Mouse (Mus musculus) mature B cell (primary cell): Measurements from ENCODE around the gene Mapk14.
"Not testable (repeated sequence)": the region's sequence is repeated elsewhere in the genome, so short reads cannot be mapped to it uniquely, and the experiment has no call there.

ENCODE experiments used
- in situ Hi-C: fragments of 300-500 bp; cut with MboI; formaldehyde crosslinking; loops from 2 replicates; pipeline ENCODE4 v1.14.3; 2019

Gene Mapk14

GRCm38 (mm10) chr17:28739244-28739643 lies 48.1 kb downstream of the Mapk14 start:
- in situ Hi-C loops: no loop called here

- in situ Hi-C loops: no loop called here
Measured at GRCm38 (mm10) chr17:28743145-28743866, 52.2 kb downstream of the Mapk14 start.

GRCm38 (mm10) chr17:28743916-28744315 lies 52.8 kb downstream of the Mapk14 start:
- in situ Hi-C loops: no loop called here

- in situ Hi-C loops: no loop called here
Measured at GRCm38 (mm10) chr17:28745773-28746172, 54.6 kb downstream of the Mapk14 start.

- in situ Hi-C loops: no loop called here
Measured at GRCm38 (mm10) chr17:28748001-28748400, 56.9 kb downstream of the Mapk14 start.

- in situ Hi-C loops: no loop called here
Measured at GRCm38 (mm10) chr17:28750580-28750979, 59.5 kb downstream of the Mapk14 start.

GRCm38 (mm10) chr17:28756447-28756846 lies 65.3 kb downstream of the Mapk14 start:
- in situ Hi-C loops: no loop called here

- in situ Hi-C loops: no loop called here
Measured at GRCm38 (mm10) chr17:28757470-28757869, 66.3 kb downstream of the Mapk14 start.

- in situ Hi-C loops: no loop called here
Measured at GRCm38 (mm10) chr17:28760736-28761312, 69.7 kb downstream of the Mapk14 start.

- in situ Hi-C loops: no loop called here
Measured at GRCm38 (mm10) chr17:28761871-28762270, 70.7 kb downstream of the Mapk14 start.

GRCm38 (mm10) chr17:28766203-28766602 lies 75.1 kb downstream of the Mapk14 start:
- in situ Hi-C loops: no loop called here

GRCm38 (mm10) chr17:28766781-28767515 lies 75.8 kb downstream of the Mapk14 start:
- in situ Hi-C loops: no loop called here

- in situ Hi-C loops: no loop called here
Measured at GRCm38 (mm10) chr17:28769121-28769874, 78.2 kb downstream of the Mapk14 start, which contains the start of gene Mapk13. Gene Mapk13, plus strand, starts transcription at chr17:28769297.

GRCm38 (mm10) chr17:28769875-28770421 lies 78.8 kb downstream of the Mapk14 start:
- in situ Hi-C loops: no loop called here

- in situ Hi-C loops: no loop called here
Measured at GRCm38 (mm10) chr17:28771289-28771688, 80.2 kb downstream of the Mapk14 start.

- in situ Hi-C loops: not testable (repeated sequence)
Measured at GRCm38 (mm10) chr17:28774303-28774702, 83.2 kb downstream of the Mapk14 start.

- in situ Hi-C loops: no loop called here
Measured at GRCm38 (mm10) chr17:28775161-28775560, 84.0 kb downstream of the Mapk14 start.

- in situ Hi-C loops: no loop called here
Measured at GRCm38 (mm10) chr17:28776817-28777216, 85.7 kb downstream of the Mapk14 start.

- in situ Hi-C loops: no loop called here
Measured at GRCm38 (mm10) chr17:28777231-28778005, 86.3 kb downstream of the Mapk14 start.

- in situ Hi-C loops: no loop called here
Measured at GRCm38 (mm10) chr17:28779735-28780134, 88.6 kb downstream of the Mapk14 start.

- in situ Hi-C loops: no loop called here
Measured at GRCm38 (mm10) chr17:28780836-28781235, 89.7 kb downstream of the Mapk14 start.
